Mouse (Mus musculus): ENCODE data around the gene Xpnpep3. TPM values are rescaled to one million over a fixed set of nuclear protein-coding genes. Genes with fewer than 3 reads are reported as not detected.

Xpnpep3 gene
- polyA plus RNA-seq, 1 experiment from 2014 or later: 10.9 TPM

DNA sequence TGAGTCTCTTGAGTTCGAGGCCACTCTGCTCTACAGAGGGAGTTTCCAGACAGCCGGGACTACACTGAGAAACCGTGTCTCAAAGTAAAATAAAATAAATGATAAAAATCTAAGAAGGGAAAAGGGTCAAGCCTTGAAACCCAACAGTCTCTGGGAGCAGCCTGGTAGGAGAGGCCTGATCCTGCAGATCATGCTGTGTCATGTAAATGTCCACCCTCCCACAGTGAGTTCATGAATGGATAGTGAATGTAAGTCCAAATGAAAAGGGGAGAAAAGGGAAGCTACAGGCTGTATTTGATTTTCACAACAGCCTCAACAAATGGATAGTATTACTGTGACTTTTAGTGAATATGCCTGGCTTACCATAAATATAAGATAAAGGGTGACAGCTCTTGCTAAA is 25.4 kb downstream of the Xpnpep3 start:
- no peaks in the 10 kb centered on the region for H3K9me3 ChIP-seq (ENCODE audit: control insufficient read depth, low read length)
- no peaks in the 10 kb centered on the region for H3K27me3 ChIP-seq (ENCODE audit: control insufficient read depth, insufficient read depth, low read length)
- WGBS: 88% methylated on average over 3 of the region's 3 CpGs
- peaks cover 25% of the 10 kb centered on the region for H3K36me3 ChIP-seq (ENCODE audit: control insufficient read depth, insufficient read depth, low read length)
- no peak for ATAC-seq (ENCODE audit: insufficient number of reproducible peaks, insufficient read depth, low FRiP score, low read depth)
- H3K27ac ChIP-seq (replicated peaks in 1 of 2; ENCODE audit: control insufficient read depth in 1 of 2, insufficient read depth in 1 of 2, low read depth in 2 of 2, low read length in 2 of 2): no peak overlapping the region
- no peak overlapping the region for H3K4me3 ChIP-seq (ENCODE audit: control insufficient read depth in 1 of 2, insufficient read depth in 1 of 2, low read depth in 1 of 2, low read length in 2 of 2)
- no peaks in the 10 kb centered on the region for H3K4me1 ChIP-seq (ENCODE audit: control insufficient read depth in 2 of 2, insufficient read depth in 2 of 2, low read length in 2 of 2)
- no peak overlapping the region for H3K9ac ChIP-seq (ENCODE audit: low read length)
- H3K4me2 ChIP-seq (ENCODE audit: low read length): no peak overlapping the region

DNA sequence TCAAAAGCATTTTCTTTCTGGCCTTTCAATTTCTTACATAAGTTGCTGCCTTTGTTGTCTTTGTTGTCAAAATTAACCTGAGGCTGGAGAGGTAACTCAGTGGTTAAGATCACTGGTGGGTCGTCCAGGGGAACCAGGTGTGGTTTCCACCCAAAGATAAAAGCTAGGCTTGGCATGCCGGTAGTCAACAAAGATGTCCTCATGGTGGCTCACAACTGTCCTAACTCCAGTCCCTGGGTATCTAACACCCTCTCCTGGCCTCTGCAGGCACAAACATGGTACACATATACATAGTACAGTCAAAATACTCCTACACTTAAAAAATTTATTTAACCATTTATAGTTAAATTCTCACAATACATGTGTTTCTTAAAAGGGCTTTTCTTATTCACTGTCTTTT is 28.0 kb downstream of the Xpnpep3 start:
- Histone ChIP-seq H3K9me3 (ENCODE audit: control insufficient read depth, low read length) (no peaks in the 10 kb centered on the region), H3K4me3 (ENCODE audit: control insufficient read depth in 1 of 2, insufficient read depth in 1 of 2, low read depth in 1 of 2, low read length in 2 of 2) (no peak overlapping the region), H3K9ac (ENCODE audit: low read length) (no peak overlapping the region), H3K36me3 (ENCODE audit: control insufficient read depth, insufficient read depth, low read length) (peaks cover 50% of the 10 kb centered on the region), H3K4me2 (ENCODE audit: low read length) (no peak overlapping the region), H3K27me3 (ENCODE audit: control insufficient read depth, insufficient read depth, low read length) (no peaks in the 10 kb centered on the region), H3K27ac (replicated peaks in 1 of 2; ENCODE audit: control insufficient read depth in 1 of 2, insufficient read depth in 1 of 2, low read depth in 2 of 2, low read length in 2 of 2) (no peak overlapping the region), H3K4me1 (ENCODE audit: control insufficient read depth in 2 of 2, insufficient read depth in 2 of 2, low read length in 2 of 2) (no peaks in the 10 kb centered on the region)
- ATAC-seq (ENCODE audit: insufficient number of reproducible peaks, insufficient read depth, low FRiP score, low read depth): no peak
- WGBS: 74% methylated on average over 2 of the region's 2 CpGs

DNA sequence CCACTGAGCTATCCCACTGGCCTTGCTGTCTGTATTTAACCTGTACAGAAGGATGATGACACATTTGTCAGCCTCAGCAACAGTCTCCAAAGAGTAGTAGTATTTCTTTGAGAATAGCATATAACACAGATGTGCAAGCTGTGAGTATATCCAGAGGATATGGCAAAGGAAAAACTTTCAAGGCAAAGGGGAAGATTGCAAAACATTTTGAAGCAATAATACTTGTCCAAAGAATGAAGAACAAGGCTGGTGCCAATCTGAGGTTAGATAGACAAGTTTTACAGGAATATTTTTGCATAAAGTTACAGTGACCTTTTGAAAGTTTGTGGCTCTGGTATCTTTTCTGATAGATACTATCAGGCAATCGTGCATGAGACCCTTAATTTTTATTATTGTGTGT is 31.3 kb downstream of the Xpnpep3 start:
- peaks cover 50% of the 10 kb centered on the region for H3K36me3 ChIP-seq (ENCODE audit: control insufficient read depth, insufficient read depth, low read length)
- no peak for ATAC-seq (ENCODE audit: insufficient number of reproducible peaks, insufficient read depth, low FRiP score, low read depth)
- H3K9ac ChIP-seq (ENCODE audit: low read length): no peak overlapping the region
- H3K9me3 ChIP-seq (ENCODE audit: control insufficient read depth, low read length): no peaks in the 10 kb centered on the region
- H3K27me3 ChIP-seq (ENCODE audit: control insufficient read depth, insufficient read depth, low read length): no peaks in the 10 kb centered on the region
- H3K4me3 ChIP-seq (ENCODE audit: control insufficient read depth in 1 of 2, insufficient read depth in 1 of 2, low read depth in 1 of 2, low read length in 2 of 2): no peak overlapping the region
- H3K27ac ChIP-seq (replicated peaks in 1 of 2; ENCODE audit: control insufficient read depth in 1 of 2, insufficient read depth in 1 of 2, low read depth in 2 of 2, low read length in 2 of 2): no peak overlapping the region
- no peaks in the 10 kb centered on the region for H3K4me1 ChIP-seq (ENCODE audit: control insufficient read depth in 2 of 2, insufficient read depth in 2 of 2, low read length in 2 of 2)
- WGBS: 82% methylated on average over 1 of the region's 1 CpGs
- no peak overlapping the region for H3K4me2 ChIP-seq (ENCODE audit: low read length)

DNA sequence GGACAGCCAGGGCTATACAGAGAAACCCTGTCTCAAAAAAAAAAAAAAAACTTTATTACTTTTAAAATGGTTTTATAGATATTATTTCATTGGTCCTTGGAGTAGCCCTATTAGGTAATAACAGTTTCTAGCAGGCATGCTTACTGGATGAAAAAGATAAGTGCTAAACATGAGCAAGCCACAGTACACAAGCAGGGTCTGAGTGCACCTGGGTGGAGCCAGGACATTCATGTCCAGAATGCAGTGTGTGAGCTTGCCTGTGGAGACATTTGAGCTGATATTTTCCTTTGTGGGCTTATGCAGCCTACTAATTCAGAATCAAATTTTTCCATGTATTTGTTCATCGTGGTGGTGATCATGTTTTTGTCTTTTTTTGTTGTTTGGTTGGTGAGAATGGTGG is 38.4 kb downstream of the Xpnpep3 start:
- H3K36me3 ChIP-seq (ENCODE audit: control insufficient read depth, insufficient read depth, low read length): peaks cover 43% of the 10 kb centered on the region
- H3K4me3 ChIP-seq (ENCODE audit: control insufficient read depth in 1 of 2, insufficient read depth in 1 of 2, low read depth in 1 of 2, low read length in 2 of 2): no peak overlapping the region
- no peak overlapping the region for H3K4me2 ChIP-seq (ENCODE audit: low read length)
- H3K27me3 ChIP-seq (ENCODE audit: control insufficient read depth, insufficient read depth, low read length): no peaks in the 10 kb centered on the region
- WGBS: 91% methylated on average over 1 of the region's 1 CpGs
- H3K9me3 ChIP-seq (ENCODE audit: control insufficient read depth, low read length): no peaks in the 10 kb centered on the region
- H3K9ac ChIP-seq (ENCODE audit: low read length): no peak overlapping the region
- no peak overlapping the region for H3K27ac ChIP-seq (replicated peaks in 1 of 2; ENCODE audit: control insufficient read depth in 1 of 2, insufficient read depth in 1 of 2, low read depth in 2 of 2, low read length in 2 of 2)
- no peaks in the 10 kb centered on the region for H3K4me1 ChIP-seq (ENCODE audit: control insufficient read depth in 2 of 2, insufficient read depth in 2 of 2, low read length in 2 of 2)
- ATAC-seq (ENCODE audit: insufficient number of reproducible peaks, insufficient read depth, low FRiP score, low read depth): no peak

DNA sequence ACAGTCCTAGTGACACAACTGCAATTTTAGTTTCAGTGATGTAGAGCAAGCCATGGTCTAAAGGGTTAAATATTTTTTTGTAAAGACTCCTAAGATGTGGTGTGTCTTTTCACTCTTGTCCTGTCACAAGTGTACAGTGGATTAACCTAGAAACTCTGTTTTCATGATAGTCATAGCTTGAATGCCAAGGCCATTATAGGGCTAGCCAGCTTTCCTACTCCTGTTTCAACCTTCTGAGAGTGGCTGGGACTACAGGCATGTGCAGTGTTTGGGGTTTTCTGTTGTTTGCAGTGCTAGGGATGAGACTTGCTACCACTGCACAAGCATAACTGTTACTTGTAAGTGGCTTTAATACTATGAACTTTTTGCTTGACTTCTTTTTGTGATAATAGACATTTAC is 39.3 kb downstream of the Xpnpep3 start:
- H3K36me3 ChIP-seq (ENCODE audit: control insufficient read depth, insufficient read depth, low read length): peaks cover 45% of the 10 kb centered on the region
- ATAC-seq (ENCODE audit: insufficient number of reproducible peaks, insufficient read depth, low FRiP score, low read depth): no peak

DNA sequence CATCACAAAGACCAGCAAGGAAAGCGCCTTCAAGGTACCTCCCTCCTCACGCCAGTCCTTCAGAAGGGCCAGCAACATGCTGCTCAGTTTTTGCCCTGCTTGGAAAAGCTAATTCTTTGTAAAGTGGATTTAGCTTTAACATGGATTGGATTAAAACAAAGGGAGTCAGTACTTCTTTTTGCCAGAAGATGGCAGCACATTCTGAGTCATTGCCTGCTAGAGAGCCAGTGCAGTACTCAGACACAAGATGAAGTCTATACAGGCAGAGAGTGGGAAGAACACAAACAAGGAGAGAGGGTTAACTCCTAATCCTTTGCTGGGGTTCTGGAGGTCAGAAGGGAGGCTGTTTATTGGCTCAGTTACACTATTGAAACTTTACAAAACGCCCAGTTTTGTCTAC is 48.5 kb downstream of the Xpnpep3 start:
- Histone ChIP-seq H3K36me3 (ENCODE audit: control insufficient read depth, insufficient read depth, low read length) (peaks cover 47% of the 10 kb centered on the region), H3K4me1 (ENCODE audit: control insufficient read depth in 2 of 2, insufficient read depth in 2 of 2, low read length in 2 of 2) (no peaks in the 10 kb centered on the region), H3K4me3 (ENCODE audit: control insufficient read depth in 1 of 2, insufficient read depth in 1 of 2, low read depth in 1 of 2, low read length in 2 of 2) (no peak overlapping the region), H3K4me2 (ENCODE audit: low read length) (no peak overlapping the region), H3K27ac (replicated peaks in 1 of 2; ENCODE audit: control insufficient read depth in 1 of 2, insufficient read depth in 1 of 2, low read depth in 2 of 2, low read length in 2 of 2) (no peak overlapping the region), H3K9me3 (ENCODE audit: control insufficient read depth, low read length) (no peaks in the 10 kb centered on the region), H3K27me3 (ENCODE audit: control insufficient read depth, insufficient read depth, low read length) (no peaks in the 10 kb centered on the region), H3K9ac (ENCODE audit: low read length) (no peak overlapping the region)
- WGBS: 28% methylated on average over 3 of the region's 3 CpGs
- no peak for ATAC-seq (ENCODE audit: insufficient number of reproducible peaks, insufficient read depth, low FRiP score, low read depth)

More for the DNA sequence above, 39.3 kb downstream of the Xpnpep3 start:
- no peaks in the 10 kb centered on the region for H3K9me3 ChIP-seq (ENCODE audit: control insufficient read depth, low read length)
- no peaks in the 10 kb centered on the region for H3K27me3 ChIP-seq (ENCODE audit: control insufficient read depth, insufficient read depth, low read length)
- H3K4me1 ChIP-seq (ENCODE audit: control insufficient read depth in 2 of 2, insufficient read depth in 2 of 2, low read length in 2 of 2): no peaks in the 10 kb centered on the region
- no peak overlapping the region for H3K4me2 ChIP-seq (ENCODE audit: low read length)
- no peak overlapping the region for H3K27ac ChIP-seq (replicated peaks in 1 of 2; ENCODE audit: control insufficient read depth in 1 of 2, insufficient read depth in 1 of 2, low read depth in 2 of 2, low read length in 2 of 2)
- no peak overlapping the region for H3K9ac ChIP-seq (ENCODE audit: low read length)
- H3K4me3 ChIP-seq (ENCODE audit: control insufficient read depth in 1 of 2, insufficient read depth in 1 of 2, low read depth in 1 of 2, low read length in 2 of 2): no peak overlapping the region

DNA sequence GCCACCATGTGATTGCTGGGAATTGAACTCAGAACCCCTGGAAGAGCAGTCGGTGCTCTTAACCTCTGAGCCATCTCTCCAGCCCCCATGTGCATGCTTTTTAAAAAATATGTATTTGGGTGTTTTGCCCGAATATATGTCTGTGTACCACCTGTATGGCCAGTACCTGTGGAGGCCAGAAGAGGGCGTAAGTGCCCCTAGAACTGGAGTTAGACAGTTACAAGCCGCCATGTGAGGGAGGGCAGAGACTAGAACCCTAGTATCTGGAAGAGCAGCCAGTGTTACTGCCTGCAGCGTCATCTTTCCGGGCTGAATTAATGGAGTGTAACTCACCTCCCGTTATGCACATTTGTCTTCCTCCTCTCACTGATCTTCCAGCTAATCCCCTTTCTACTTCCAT is 61.6 kb downstream of the Xpnpep3 start:
- Histone ChIP-seq H3K9me3 (ENCODE audit: control insufficient read depth, low read length) (peaks cover 7% of the 10 kb centered on the region; the same call in 1 of the 2 replicates), H3K36me3 (ENCODE audit: control insufficient read depth, insufficient read depth, low read length) (peaks cover 7% of the 10 kb centered on the region), H3K4me2 (ENCODE audit: low read length) (no peak overlapping the region), H3K4me1 (ENCODE audit: control insufficient read depth in 2 of 2, insufficient read depth in 2 of 2, low read length in 2 of 2) (peaks cover 0 to 6% of the 10 kb centered on the region in 2 experiments; a peak in 1 of 4 replicates), H3K4me3 (ENCODE audit: control insufficient read depth in 1 of 2, insufficient read depth in 1 of 2, low read depth in 1 of 2, low read length in 2 of 2) (no peak overlapping the region), H3K27ac (replicated peaks in 1 of 2; ENCODE audit: control insufficient read depth in 1 of 2, insufficient read depth in 1 of 2, low read depth in 2 of 2, low read length in 2 of 2) (no peak overlapping the region), H3K9ac (ENCODE audit: low read length) (no peak overlapping the region), H3K27me3 (ENCODE audit: control insufficient read depth, insufficient read depth, low read length) (no peaks in the 10 kb centered on the region)
- no peak for ATAC-seq (ENCODE audit: insufficient number of reproducible peaks, insufficient read depth, low FRiP score, low read depth)
- 73% methylated on average over 7 of the region's 7 CpGs for WGBS

DNA sequence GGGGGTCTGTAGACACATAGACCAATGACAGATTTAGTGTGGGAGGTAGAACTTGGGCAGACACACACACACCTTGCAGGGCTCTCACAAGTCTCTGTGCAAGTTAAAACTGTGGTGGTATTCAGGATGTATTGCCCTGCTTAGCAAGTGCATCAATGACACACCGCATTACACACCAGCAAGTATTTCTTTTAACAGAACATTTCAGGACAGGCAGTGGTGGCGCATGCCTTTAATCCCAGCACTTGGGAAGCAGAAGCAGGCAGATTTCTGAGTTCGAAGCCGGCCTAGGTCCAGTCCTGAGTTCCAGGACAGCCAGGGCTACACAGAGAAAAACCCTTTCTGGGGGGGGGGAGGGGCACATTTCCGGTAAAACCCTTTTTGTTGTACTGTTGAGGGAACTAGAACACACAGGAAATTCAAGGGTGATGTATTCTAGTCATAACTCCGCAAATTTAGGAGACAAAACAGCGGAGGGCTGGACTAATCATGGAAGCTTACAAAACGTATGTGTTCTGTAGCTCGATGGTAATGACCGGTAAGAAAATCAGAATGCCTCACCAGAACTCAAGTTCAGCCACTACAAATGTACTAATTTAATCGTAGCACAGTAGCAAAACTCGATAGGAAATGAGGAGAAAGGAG is 65.2 kb downstream of the Xpnpep3 start:
- Histone ChIP-seq H3K36me3 (ENCODE audit: control insufficient read depth, insufficient read depth, low read length) (peaks cover 20% of the 10 kb centered on the region), H3K27ac (replicated peaks in 1 of 2; ENCODE audit: control insufficient read depth in 1 of 2, insufficient read depth in 1 of 2, low read depth in 2 of 2, low read length in 2 of 2) (peak overlapping the region; percentile 90 to 93), H3K27me3 (ENCODE audit: control insufficient read depth, insufficient read depth, low read length) (no peaks in the 10 kb centered on the region), H3K9ac (ENCODE audit: low read length) (peak overlapping the region; percentile 84), H3K4me3 (ENCODE audit: control insufficient read depth in 1 of 2, insufficient read depth in 1 of 2, low read depth in 1 of 2, low read length in 2 of 2) (peak overlapping the region in 1 of 2 experiments; percentile 74; a peak in 3 of 4 replicates), H3K4me1 (ENCODE audit: control insufficient read depth in 2 of 2, insufficient read depth in 2 of 2, low read length in 2 of 2) (peaks cover 0 to 17% of the 10 kb centered on the region in 2 experiments; a peak in 1 of 4 replicates), H3K9me3 (ENCODE audit: control insufficient read depth, low read length) (peaks cover 7% of the 10 kb centered on the region; the same call in 1 of the 2 replicates), H3K4me2 (ENCODE audit: low read length) (peak overlapping the region; percentile 82)
- no peak for ATAC-seq (ENCODE audit: insufficient number of reproducible peaks, insufficient read depth, low FRiP score, low read depth)
- WGBS: 72% methylated on average over 12 of the region's 12 CpGs
